Mouse (Mus musculus) stomach, postnatal 0 days (tissue): ENCODE data around the gene Foxs1.

Experiments used
- CTCF ChIP-seq: IDR thresholded peaks from 2 replicates; pipeline ENCODE4 v1.5.1; 2016; ENCODE audit warnings: antibody characterized with exemption, low read depth, mild to moderate bottlenecking, moderate library complexity
- EP300 ChIP-seq: optimal IDR thresholded peaks from 2 replicates; pipeline ENCODE3; 2016; ENCODE audit warnings: antibody characterized with exemption

DNA sequence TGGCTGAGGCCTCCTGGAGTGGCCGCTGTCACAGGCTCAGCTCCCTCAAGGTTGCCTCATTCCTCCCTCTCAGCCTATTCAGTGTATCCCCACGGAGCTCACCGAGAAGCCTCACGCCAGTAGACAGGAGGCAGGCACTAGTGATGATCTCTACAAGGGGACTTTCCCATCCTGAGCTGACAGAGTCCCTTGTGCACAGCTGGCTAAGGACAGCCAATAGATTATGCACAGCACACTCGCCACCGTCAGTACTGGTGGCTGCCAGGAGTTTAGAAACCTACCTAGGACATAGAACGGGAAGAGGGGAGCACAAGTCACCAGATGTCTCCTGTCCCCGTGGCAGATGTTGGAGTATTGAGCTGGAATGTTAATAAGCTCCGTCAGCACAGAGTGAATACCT lies 15.3 kb downstream of the Foxs1 start:
- no peak for TF ChIP-seq CTCF
- no peak for TF ChIP-seq EP300
